11 mouse cellular contexts compared by ENCODE assay signal in genomic region chr14:120480927-120481326, GRCm38 (mm10). TPM values are rescaled to one million over a fixed set of nuclear protein-coding genes. Genes with fewer than 3 reads are reported as not detected.
DNase-seq lines count a peak whose midpoint lies in the region; ATAC-seq and TF ChIP-seq lines count a peak whose summit lies in the region.
"Had no signal": no experiment of that assay in that cellular context is flagged by ENCODE, and none has a peak within 500 bp of the region (broad histone marks: within the 10 kb centered on the region; RNA-seq: fewer than 3 reads in every experiment).

No protein-coding gene starts in this region.

- H3K4me2 ChIP-seq in kidney, postnatal 0 days (ENCODE audit: low read length), result peak overlapping the region; percentile 93; the same call in 1 of the 2 replicates
- peak overlapping the region; percentile 23 for H3K4me2 ChIP-seq in intestine, embryonic 16.5 days (ENCODE audit: low read depth, low read length)
- H3K4me2 ChIP-seq: liver, embryonic 13.5 days had no signal

- H3K4me3 ChIP-seq in heart, embryonic 10.5 days, result peak overlapping the region; percentile 5; the same call in 1 of the 2 replicates
- H3K4me3 ChIP-seq in kidney, postnatal 0 days (replicated peaks; ENCODE audit: low read depth, low read length), result no peak overlapping the region
- H3K4me3 ChIP-seq in bone marrow macrophage, adult 2 months (ENCODE audit: insufficient read depth, low read length), result no peak overlapping the region
- peak overlapping the region; percentile 16; the same call in 1 of the 2 replicates for H3K4me3 ChIP-seq in intestine, embryonic 16.5 days (ENCODE audit: low read length)
- H3K4me3 ChIP-seq: liver, embryonic 13.5 days had no signal

- no peak for TF ChIP-seq CTCF in kidney, postnatal 0 days (IDR thresholded peaks at IDR 0.05; ENCODE audit: low read depth)
- TF ChIP-seq CTCF in bone marrow macrophage, adult 2 months (IDR thresholded peaks at IDR 0.05; ENCODE audit: low read depth, low read length), result no peak

- no peaks in the 10 kb centered on the region for H3K27me3 ChIP-seq in heart, embryonic 10.5 days (ENCODE audit: insufficient read depth, poor library complexity, severe bottlenecking)
- H3K27me3 ChIP-seq in kidney, postnatal 0 days (ENCODE audit: insufficient read depth, low read length), result no peaks in the 10 kb centered on the region
- H3K27me3 ChIP-seq in intestine, embryonic 16.5 days (replicated peaks; ENCODE audit: control insufficient read depth, insufficient read depth, low read length), result no peaks in the 10 kb centered on the region

- peaks cover 14% of the 10 kb centered on the region; the same call in 1 of the 2 replicates for H3K36me3 ChIP-seq in heart, embryonic 10.5 days
- H3K36me3 ChIP-seq in kidney, postnatal 0 days (ENCODE audit: insufficient read depth, low read length), result 0 out of 2 replicates have a peak, but pooled peaks cover 7% of the 10 kb centered on the region
- no peaks in the 10 kb centered on the region for H3K36me3 ChIP-seq in intestine, embryonic 16.5 days (ENCODE audit: control insufficient read depth, insufficient read depth, low read length)

- DNase-seq in heart, embryonic 10.5 days (ENCODE audit: low spot score), result peak; percentile 50
- DNase-seq in heart, postnatal 25 days (ENCODE audit: low spot score), result no peak
- DNase-seq in kidney, postnatal 0 days (ENCODE audit: low spot score), result no peak
- DNase-seq in kidney, postnatal 10 days, result no peak
- DNase-seq in embryo, embryonic 10 days (ENCODE audit: low spot score), result no peak
- DNase-seq in right cerebral cortex, postnatal 25 days, result no peak
- DNase-seq: adrenal gland, adult 2 months; kidney, postnatal 14 days; liver, embryonic 13.5 days had no signal

- H3K4me1 ChIP-seq in heart, embryonic 10.5 days, result peaks cover 4% of the 10 kb centered on the region; the same call in 1 of the 2 replicates
- H3K4me1 ChIP-seq in kidney, postnatal 0 days (replicated peaks; ENCODE audit: insufficient read depth, low read length), result no peaks in the 10 kb centered on the region; the same call in 1 of the 2 replicates
- H3K4me1 ChIP-seq in bone marrow macrophage, adult 2 months (ENCODE audit: control insufficient read depth, insufficient read depth, low read length), result peaks cover 18% of the 10 kb centered on the region
- H3K4me1 ChIP-seq in intestine, embryonic 16.5 days (ENCODE audit: control insufficient read depth, insufficient read depth, low read length), result peaks cover 7% of the 10 kb centered on the region; the same call in 1 of the 2 replicates

- H3K27ac ChIP-seq in heart, embryonic 10.5 days, result no peak overlapping the region
- H3K27ac ChIP-seq in kidney, postnatal 0 days, result no peak overlapping the region
- 0 out of 2 replicates have a peak overlapping the region, but pooled peaks have one; percentile 16 for H3K27ac ChIP-seq in bone marrow macrophage, adult 2 months (ENCODE audit: insufficient read depth, low read depth, low read length)
- H3K27ac ChIP-seq in intestine, embryonic 16.5 days (ENCODE audit: low read length), result no peak overlapping the region
- H3K27ac ChIP-seq: liver, embryonic 13.5 days had no signal

- H3K9ac ChIP-seq in kidney, postnatal 0 days (ENCODE audit: low read depth, low read length), result no peak overlapping the region
- H3K9ac ChIP-seq in intestine, embryonic 16.5 days (ENCODE audit: low read depth, low read length), result no peak overlapping the region
- H3K9ac ChIP-seq: liver, embryonic 13.5 days had no signal

- H3K9me3 ChIP-seq in heart, embryonic 10.5 days, result no peaks in the 10 kb centered on the region
- no peaks in the 10 kb centered on the region for H3K9me3 ChIP-seq in kidney, postnatal 0 days (replicated peaks; ENCODE audit: low read length)
- no peaks in the 10 kb centered on the region for H3K9me3 ChIP-seq in intestine, embryonic 16.5 days (ENCODE audit: control insufficient read depth, low read length)
- H3K9me3 ChIP-seq: liver, embryonic 13.5 days had no signal

- no peak for ATAC-seq in kidney, postnatal 0 days (replicated peaks; ENCODE audit: low FRiP score, low read depth)
- ATAC-seq in intestine, embryonic 16.5 days, result no peak

- 92% methylated on average over 4 of the region's 4 CpGs for WGBS in heart, embryonic 10.5 days
- 98% methylated on average over 4 of the region's 4 CpGs for WGBS in kidney, postnatal 0 days
- WGBS in intestine, embryonic 16.5 days, result 93% methylated on average over 4 of the region's 4 CpGs

- TF ChIP-seq POLR2A in bone marrow macrophage, adult 2 months (IDR thresholded peaks at IDR 0.05; ENCODE audit: borderline replicate concordance, low read depth, low read length), result no peak

- intact Hi-C loops in heart, postnatal 25 days (cut with DNase I), result no loop called here

RNA-seq across cellular contexts. Expression of gene Rap2a, which starts 2.7 kb away (rescaled TPM):
- 11.7 and 12.9 TPM in 2 replicates for polyA plus RNA-seq in heart, embryonic 10.5 days (2016; fragmentation: Nextera tagmentation; extraction: Ambion mirVana)
- 10 to 100 TPM; 12.9 to 14.0 TPM for total RNA-seq in heart, postnatal 25 days (2021)
- polyA plus RNA-seq in kidney, postnatal 0 days (2015; fragmentation: Nextera tagmentation; extraction: Ambion mirVana), result 15.4 and 16.5 TPM in 2 replicates
- 32.3 and 33.2 TPM in 2 replicates for polyA plus RNA-seq in bone marrow macrophage, adult 2 months (2012; ENCODE audit: insufficient read depth, insufficient read length, missing spikeins)
- 5.5 and 5.6 TPM in 2 replicates for polyA plus RNA-seq in intestine, embryonic 16.5 days (2015; fragmentation: Nextera tagmentation; extraction: Ambion mirVana)

Comparison
In these comparisons a context has a peak if more than half of its experiments do, and no peak if none do; other contexts are left out.
1. H3K4me3 ChIP-seq: peak in heart, embryonic 10.5 days (single experiment) and intestine, embryonic 16.5 days (single experiment); none in kidney, postnatal 0 days (single experiment) and bone marrow macrophage, adult 2 months (single experiment).